Mouse (Mus musculus) heart, adult 2 months (tissue): ENCODE measurements around the gene Shmt2.

Experiments
- CTCF ChIP-seq: fragments of 200-600 bp; IDR thresholded peaks from 2 replicates; pipeline ENCODE4 v1.8.1; 2022; ENCODE audit warnings: antibody characterized with exemption, mild to moderate bottlenecking, moderate library complexity
- POLR2A ChIP-seq: fragments of 200-500 bp; IDR thresholded peaks from 2 replicates; pipeline ENCODE4 v1.6.1; 2011; ENCODE audit warnings: mild to moderate bottlenecking, low read depth, low read length, control low read depth; ENCODE audit not compliant: insufficient read depth

DNA sequence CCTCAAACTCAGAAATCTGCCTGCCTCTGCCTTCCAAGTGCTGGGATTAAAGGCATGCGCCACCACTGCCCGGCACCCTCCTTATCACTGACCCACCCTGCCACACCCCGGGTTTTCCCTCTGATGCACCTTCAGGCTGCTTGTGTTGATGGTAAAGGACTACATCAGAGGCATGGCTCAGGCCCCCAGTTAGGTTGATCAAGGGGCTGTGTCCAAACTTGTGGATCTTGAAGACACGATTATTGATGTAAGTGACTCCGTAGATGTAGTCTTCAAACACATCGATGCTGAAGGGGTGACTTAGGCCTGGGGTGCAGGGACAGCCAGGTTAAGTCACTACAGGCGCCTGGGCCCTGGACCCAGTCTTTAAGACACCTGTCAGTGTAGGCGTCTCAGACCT lies 19.3 kb upstream of the Shmt2 start:
- no peak for TF ChIP-seq POLR2A
- TF ChIP-seq CTCF: no peak
